Mouse (Mus musculus) small intestine, adult 2 months (tissue): ENCODE measurements around the gene Tmem108.

Experiments used
- CTCF ChIP-seq: fragments of 200-500 bp; IDR thresholded peaks from 2 replicates; pipeline ENCODE4 v1.5.1; 2012; ENCODE audit warnings: low read depth, mild to moderate bottlenecking, control low read depth, inconsistent platforms, low read length, moderate library complexity, mixed read lengths; ENCODE audit not compliant: insufficient replicate concordance, insufficient read length; ENCODE audit errors: extremely low read depth
- POLR2A ChIP-seq: fragments of 200-500 bp; IDR thresholded peaks from 2 replicates; pipeline ENCODE4 v1.6.1; 2012; ENCODE audit warnings: low read depth, mild to moderate bottlenecking, control low read depth, inconsistent platforms, low read length, moderate library complexity

GRCm38 (mm10) chr9:103761647-103762084 is at the start of gene Tmem108:
- TF ChIP-seq CTCF (no peak), POLR2A (no peak)
